Mouse (Mus musculus) forebrain, embryonic 13.5 days (tissue): ENCODE results near the gene Grem2. TPM values are rescaled to one million over a fixed set of nuclear protein-coding genes. Genes with fewer than 3 reads are reported as not detected.

ENCODE experiments used
- ATAC-seq: fragments of 200-750 bp; cut with Nextera tagmentation; 2 replicates; pipeline ENCODE4 v1.8.0; 2017
- H3K27ac ChIP-seq: fragments of 300-500 bp; sonication (generic); 2 replicates; pipeline ENCODE4 v1.5.1; 2015; ENCODE audit warnings: inconsistent platforms, mild to moderate bottlenecking, moderate library complexity
- H3K27me3 ChIP-seq: fragments of 300-500 bp; sonication (generic); 2 replicates; pipeline ENCODE4 v1.6.1; 2015; ENCODE audit warnings: mild to moderate bottlenecking, inconsistent platforms
- H3K36me3 ChIP-seq: fragments of 300-500 bp; sonication (generic); 2 replicates; pipeline ENCODE4 v1.6.1; 2015; ENCODE audit warnings: mild to moderate bottlenecking, inconsistent platforms; ENCODE audit not compliant: poor library complexity, severe bottlenecking
- H3K4me1 ChIP-seq: fragments of 300-500 bp; sonication (generic); 2 replicates; pipeline ENCODE4 v1.6.1; 2015; ENCODE audit warnings: inconsistent platforms
- H3K4me2 ChIP-seq: fragments of 300-500 bp; sonication (generic); 2 replicates; pipeline ENCODE4 v1.6.1; 2015; ENCODE audit warnings: inconsistent platforms, mild to moderate bottlenecking, moderate library complexity
- H3K4me3 ChIP-seq: fragments of 300-500 bp; sonication (generic); 2 replicates; pipeline ENCODE4 v1.5.1; 2015; ENCODE audit warnings: mild to moderate bottlenecking, inconsistent platforms
- H3K9ac ChIP-seq: fragments of 300-500 bp; sonication (generic); 2 replicates; pipeline ENCODE4 v1.6.1; 2015; ENCODE audit warnings: mild to moderate bottlenecking, inconsistent platforms
- H3K9me3 ChIP-seq: fragments of 300-500 bp; sonication (generic); replicated peaks from 2 replicates; pipeline ENCODE4 v1.6.1; 2016; ENCODE audit warnings: inconsistent platforms
- WGBS: fragments of 180-500 bp; shearing (Covaris S2); methylation state at CpG from one replicate; pipeline ENCODE4 v1.1.7; 2015; 5-methylcytosine and 5-hydroxymethylcytosine counted together
- polyA plus RNA-seq: library from polyadenylated mRNA; unstranded; fragments of >200 nt; fragmentation: Nextera tagmentation; extraction: Ambion mirVana; gene quantifications from 2 replicates; pipeline ENCODE4 v1.2.1, GENCODE M21; 2015

Gene Grem2
- polyA plus RNA-seq, 1 experiment from 2014 or later: 0.09 TPM

DNA sequence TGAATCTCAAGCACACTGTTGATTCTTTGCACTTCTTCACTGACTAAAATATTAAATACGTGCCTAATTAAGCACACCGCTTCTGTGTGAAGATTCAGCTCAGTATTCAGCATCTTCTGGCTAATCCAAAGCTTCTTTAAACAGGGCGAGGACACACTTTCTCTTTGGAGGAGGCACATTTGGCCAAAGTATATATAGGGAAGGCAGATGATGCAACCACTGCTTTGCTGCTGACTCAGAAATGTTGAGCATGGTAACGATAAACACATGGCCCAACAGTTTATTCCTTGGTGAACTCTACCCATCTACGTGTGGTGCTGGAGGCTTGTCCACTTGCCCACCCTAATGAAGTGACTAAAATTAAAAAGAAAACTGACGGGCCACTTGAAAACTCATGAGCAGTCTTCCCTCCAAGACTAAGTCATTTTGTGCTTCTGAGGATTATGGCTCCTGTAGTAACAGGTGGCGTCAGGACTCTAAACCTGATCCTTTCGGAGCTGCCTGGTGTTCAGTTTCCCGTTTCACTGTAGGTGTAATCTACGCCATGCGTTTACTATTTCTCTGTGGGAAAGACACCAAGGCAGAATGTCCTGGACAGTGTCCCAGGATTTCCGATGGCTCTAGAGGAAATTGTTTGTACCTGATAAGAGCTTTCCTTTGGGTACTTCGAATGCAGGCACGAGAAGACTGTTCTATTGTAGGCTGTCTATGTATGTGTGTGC is 32.8 kb downstream of the Grem2 start:
- no peak overlapping the region for H3K4me2 ChIP-seq

GRCm38 (mm10) chr1:174888073-174888472 is 33.5 kb downstream of the Grem2 start:
- Histone ChIP-seq H3K4me1 (no peaks in the 10 kb centered on the region), H3K36me3 (no peaks in the 10 kb centered on the region), H3K4me2 (no peak overlapping the region), H3K27me3 (no peaks in the 10 kb centered on the region), H3K9ac (no peak overlapping the region), H3K9me3 (no peaks in the 10 kb centered on the region), H3K27ac (no peak overlapping the region), H3K4me3 (no peak overlapping the region)
- ATAC-seq: no peak
- 100% methylated on average over 1 of the region's 1 CpGs for WGBS

More for the DNA sequence above, 32.8 kb downstream of the Grem2 start:
- H3K27ac ChIP-seq: no peak overlapping the region
- no peaks in the 10 kb centered on the region for H3K36me3 ChIP-seq
- no peaks in the 10 kb centered on the region for H3K9me3 ChIP-seq
- H3K27me3 ChIP-seq: no peaks in the 10 kb centered on the region
- H3K4me1 ChIP-seq: no peaks in the 10 kb centered on the region
- H3K9ac ChIP-seq: no peak overlapping the region
- no peak overlapping the region for H3K4me3 ChIP-seq
- no peak for ATAC-seq
- WGBS: 91% methylated on average over 14 of the region's 14 CpGs

- Histone ChIP-seq H3K27ac (no peak overlapping the region), H3K4me1 (no peaks in the 10 kb centered on the region), H3K4me3 (no peak overlapping the region), H3K36me3 (no peaks in the 10 kb centered on the region), H3K4me2 (no peak overlapping the region), H3K9ac (no peak overlapping the region), H3K9me3 (no peaks in the 10 kb centered on the region), H3K27me3 (no peaks in the 10 kb centered on the region)
- 98% methylated on average over 1 of the region's 1 CpGs for WGBS
- ATAC-seq: no peak
Measured at GRCm38 (mm10) chr1:174882496-174882895, 39.1 kb downstream of the Grem2 start.

DNA sequence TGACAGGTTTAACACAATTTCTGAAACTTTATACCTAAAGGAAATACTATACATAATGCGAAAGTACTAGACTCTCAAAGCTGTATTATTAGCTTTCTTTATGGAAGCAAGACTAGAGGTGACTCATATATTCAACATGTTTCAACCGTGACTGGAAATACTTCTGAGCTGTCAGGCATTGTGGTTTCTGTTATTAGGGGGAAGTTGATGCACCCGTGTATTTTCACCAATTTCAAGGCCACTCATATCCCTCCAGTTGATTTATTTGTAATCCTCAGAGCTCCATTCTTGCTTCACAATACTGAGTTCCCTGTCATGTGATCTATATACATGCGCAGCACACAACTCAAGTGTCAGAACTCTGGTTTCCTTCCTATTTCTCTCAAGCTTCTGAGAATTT is 46.4 kb downstream of the Grem2 start:
- 86% methylated on average over 4 of the region's 4 CpGs for WGBS
- no peaks in the 10 kb centered on the region for H3K27me3 ChIP-seq
- no peaks in the 10 kb centered on the region for H3K36me3 ChIP-seq
- H3K4me2 ChIP-seq: no peak overlapping the region
- no peak overlapping the region for H3K27ac ChIP-seq
- H3K4me3 ChIP-seq: no peak overlapping the region
- no peak overlapping the region for H3K9ac ChIP-seq
- H3K9me3 ChIP-seq: no peaks in the 10 kb centered on the region
- no peaks in the 10 kb centered on the region for H3K4me1 ChIP-seq
- ATAC-seq: no peak

- no peaks in the 10 kb centered on the region for H3K9me3 ChIP-seq
- H3K4me2 ChIP-seq: no peak overlapping the region
- H3K4me3 ChIP-seq: no peak overlapping the region
- no peaks in the 10 kb centered on the region for H3K36me3 ChIP-seq
- H3K27me3 ChIP-seq: no peaks in the 10 kb centered on the region
- H3K4me1 ChIP-seq: no peaks in the 10 kb centered on the region
- ATAC-seq: no peak
- H3K27ac ChIP-seq: no peak overlapping the region
- H3K9ac ChIP-seq: no peak overlapping the region
- WGBS: 66% methylated on average over 10 of the region's 10 CpGs
Measured at GRCm38 (mm10) chr1:174860407-174861118, 61.1 kb downstream of the Grem2 start.

GRCm38 (mm10) chr1:174856188-174856587 is 65.4 kb downstream of the Grem2 start:
- no peaks in the 10 kb centered on the region for H3K36me3 ChIP-seq

DNA sequence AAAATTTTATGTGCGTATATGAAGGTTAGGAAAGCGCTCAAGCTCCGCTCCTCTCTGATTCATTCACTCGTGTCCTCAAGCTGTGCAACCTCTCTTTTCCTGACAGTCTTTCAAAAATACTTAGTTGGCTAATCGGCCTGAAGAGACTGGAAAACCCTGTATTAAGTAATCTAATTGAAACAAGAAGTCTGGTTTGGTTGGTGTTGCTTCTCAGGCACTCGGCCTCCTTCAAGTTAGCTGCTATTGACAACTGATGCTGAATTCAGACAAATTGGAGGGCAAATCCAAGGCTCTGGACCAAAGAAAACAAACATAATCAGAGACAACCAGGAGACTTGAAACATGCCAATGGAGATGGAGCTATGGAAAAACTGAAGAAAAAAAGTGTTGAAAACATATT is 76.8 kb downstream of the Grem2 start:
- Histone ChIP-seq H3K27ac (no peak overlapping the region), H3K4me2 (no peak overlapping the region), H3K36me3 (no peaks in the 10 kb centered on the region), H3K9ac (no peak overlapping the region), H3K4me3 (no peak overlapping the region), H3K27me3 (no peaks in the 10 kb centered on the region), H3K9me3 (no peaks in the 10 kb centered on the region), H3K4me1 (no peaks in the 10 kb centered on the region)
- ATAC-seq: no peak
- WGBS: 90% methylated on average over 6 of the region's 6 CpGs

More at GRCm38 (mm10) chr1:174856188-174856587, 65.4 kb downstream of the Grem2 start:
- no peak for ATAC-seq
- Histone ChIP-seq H3K27me3 (no peaks in the 10 kb centered on the region), H3K9me3 (no peaks in the 10 kb centered on the region), H3K4me2 (no peak overlapping the region), H3K27ac (no peak overlapping the region), H3K4me3 (no peak overlapping the region), H3K9ac (no peak overlapping the region), H3K4me1 (no peaks in the 10 kb centered on the region)
- 81% methylated on average over 2 of the region's 2 CpGs for WGBS

DNA sequence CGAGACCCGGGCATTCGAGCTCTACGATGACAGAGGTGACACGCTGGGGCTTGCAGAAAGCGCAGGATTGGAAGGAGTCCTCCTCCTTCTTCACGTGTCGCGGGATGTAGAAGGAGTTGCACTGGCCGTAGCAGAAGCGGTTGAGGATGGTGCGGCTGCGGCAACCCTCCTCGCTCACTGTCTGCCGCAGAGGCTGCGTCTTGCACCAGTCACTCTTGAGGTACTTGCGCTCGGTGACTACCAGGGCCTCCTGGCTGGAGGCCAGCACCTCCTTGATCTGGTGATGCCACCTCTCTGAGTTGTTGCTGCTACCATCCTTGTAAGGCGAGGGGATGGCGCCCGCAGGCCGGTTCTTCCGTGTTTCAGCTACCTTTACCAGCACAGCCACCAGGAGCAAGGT is 84.8 kb downstream of the Grem2 start:
- no peak overlapping the region for H3K4me2 ChIP-seq
- no peak for ATAC-seq
- WGBS: 97% methylated on average over 23 of the region's 23 CpGs
- H3K9me3 ChIP-seq: 0 out of 2 replicates have a peak, but pooled peaks cover 8% of the 10 kb centered on the region
- H3K4me1 ChIP-seq: no peaks in the 10 kb centered on the region
- no peak overlapping the region for H3K27ac ChIP-seq
- no peaks in the 10 kb centered on the region for H3K36me3 ChIP-seq
- H3K9ac ChIP-seq: no peak overlapping the region
- H3K27me3 ChIP-seq: no peaks in the 10 kb centered on the region
- H3K4me3 ChIP-seq: no peak overlapping the region

GRCm38 (mm10) chr1:174826562-174826961 is 95.1 kb downstream of the Grem2 start:
- no peaks in the 10 kb centered on the region for H3K27me3 ChIP-seq
- no peak overlapping the region for H3K4me2 ChIP-seq
- H3K27ac ChIP-seq: no peak overlapping the region
- no peaks in the 10 kb centered on the region for H3K9me3 ChIP-seq
- no peaks in the 10 kb centered on the region for H3K4me1 ChIP-seq
- 0 out of 2 replicates have a peak, but pooled peaks cover 7% of the 10 kb centered on the region for H3K36me3 ChIP-seq
- no peak overlapping the region for H3K4me3 ChIP-seq
- no peak overlapping the region for H3K9ac ChIP-seq
- WGBS: 76% methylated on average over 8 of the region's 8 CpGs
- ATAC-seq: no peak

GRCm38 (mm10) chr1:174811846-174812245 is 109.8 kb downstream of the Grem2 start:
- 92% methylated on average over 4 of the region's 4 CpGs for WGBS
- no peak for ATAC-seq
- Histone ChIP-seq H3K27ac (no peak overlapping the region), H3K4me1 (no peaks in the 10 kb centered on the region), H3K36me3 (no peaks in the 10 kb centered on the region), H3K4me3 (no peak overlapping the region), H3K4me2 (no peak overlapping the region), H3K27me3 (no peaks in the 10 kb centered on the region), H3K9me3 (no peaks in the 10 kb centered on the region), H3K9ac (no peak overlapping the region)

GRCm38 (mm10) chr1:174788617-174789016 is 133.0 kb downstream of the Grem2 start:
- WGBS: 96% methylated on average over 2 of the region's 2 CpGs
- Histone ChIP-seq H3K27ac (no peak overlapping the region), H3K27me3 (no peaks in the 10 kb centered on the region), H3K4me1 (no peaks in the 10 kb centered on the region), H3K4me3 (no peak overlapping the region), H3K9me3 (no peaks in the 10 kb centered on the region), H3K4me2 (no peak overlapping the region), H3K9ac (no peak overlapping the region), H3K36me3 (0 out of 2 replicates have a peak, but pooled peaks cover 6% of the 10 kb centered on the region)
- ATAC-seq: no peak
